Mouse (Mus musculus) forebrain, embryonic 13.5 days (tissue): ENCODE data around the gene Cnnm3. TPM values are rescaled to one million over a fixed set of nuclear protein-coding genes. Genes with fewer than 3 reads are reported as not detected.
A peak's percentile ranks its signal among the peaks of the same experiment; 100 is the strongest.
"Not testable (repeated sequence)": the region's sequence is repeated elsewhere in the genome, so short reads cannot be mapped to it uniquely, and the experiment has no call there.

Experiments used
- ATAC-seq: fragments of 200-750 bp; cut with Nextera tagmentation; 2 replicates; pipeline ENCODE4 v1.8.0; 2017
- H3K27ac ChIP-seq: fragments of 300-500 bp; sonication (generic); 2 replicates; pipeline ENCODE4 v1.5.1; 2015; ENCODE audit warnings: inconsistent platforms, mild to moderate bottlenecking, moderate library complexity
- H3K27me3 ChIP-seq: fragments of 300-500 bp; sonication (generic); 2 replicates; pipeline ENCODE4 v1.6.1; 2015; ENCODE audit warnings: mild to moderate bottlenecking, inconsistent platforms
- H3K36me3 ChIP-seq: fragments of 300-500 bp; sonication (generic); 2 replicates; pipeline ENCODE4 v1.6.1; 2015; ENCODE audit warnings: mild to moderate bottlenecking, inconsistent platforms; ENCODE audit not compliant: poor library complexity, severe bottlenecking
- H3K4me1 ChIP-seq: fragments of 300-500 bp; sonication (generic); 2 replicates; pipeline ENCODE4 v1.6.1; 2015; ENCODE audit warnings: inconsistent platforms
- H3K4me2 ChIP-seq: fragments of 300-500 bp; sonication (generic); 2 replicates; pipeline ENCODE4 v1.6.1; 2015; ENCODE audit warnings: inconsistent platforms, mild to moderate bottlenecking, moderate library complexity
- H3K4me3 ChIP-seq: fragments of 300-500 bp; sonication (generic); 2 replicates; pipeline ENCODE4 v1.5.1; 2015; ENCODE audit warnings: mild to moderate bottlenecking, inconsistent platforms
- H3K9ac ChIP-seq: fragments of 300-500 bp; sonication (generic); 2 replicates; pipeline ENCODE4 v1.6.1; 2015; ENCODE audit warnings: mild to moderate bottlenecking, inconsistent platforms
- H3K9me3 ChIP-seq: fragments of 300-500 bp; sonication (generic); replicated peaks from 2 replicates; pipeline ENCODE4 v1.6.1; 2016; ENCODE audit warnings: inconsistent platforms
- WGBS: fragments of 180-500 bp; shearing (Covaris S2); methylation state at CpG from one replicate; pipeline ENCODE4 v1.1.7; 2015; 5-methylcytosine and 5-hydroxymethylcytosine counted together
- polyA plus RNA-seq: library from polyadenylated mRNA; unstranded; fragments of >200 nt; fragmentation: Nextera tagmentation; extraction: Ambion mirVana; gene quantifications from 2 replicates; pipeline ENCODE4 v1.2.1, GENCODE M21; 2015

Cnnm3 gene
- polyA plus RNA-seq, 1 experiment from 2014 or later: 5.3 TPM

DNA sequence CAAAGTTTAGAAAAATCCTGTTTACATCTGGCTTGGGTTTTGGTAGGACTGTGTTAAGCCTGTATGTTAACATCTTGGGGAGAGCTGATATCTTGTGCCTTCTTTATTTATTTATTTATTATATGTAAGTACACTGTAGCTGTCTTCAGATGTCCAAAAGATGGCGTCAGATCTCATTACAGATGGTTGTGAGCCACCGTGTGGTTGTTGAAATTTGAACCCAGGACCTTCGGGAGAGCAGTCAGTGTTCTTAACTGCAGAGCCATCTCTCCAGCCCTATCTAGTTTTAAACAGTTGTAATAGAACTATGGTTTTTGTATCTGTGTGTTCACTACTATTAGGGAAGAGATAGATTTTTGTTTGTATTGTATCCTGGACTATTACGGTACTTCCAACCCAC lies 17.6 kb downstream of the Cnnm3 start:
- Histone ChIP-seq H3K9me3 (no peaks in the 10 kb centered on the region), H3K4me1 (peaks cover 37% of the 10 kb centered on the region), H3K4me3 (no peak overlapping the region), H3K27ac (no peak overlapping the region), H3K27me3 (no peaks in the 10 kb centered on the region), H3K4me2 (no peak overlapping the region), H3K36me3 (peaks cover 38% of the 10 kb centered on the region), H3K9ac (no peak overlapping the region)
- WGBS: 94% methylated on average over 4 of the region's 4 CpGs
- ATAC-seq: no peak

- no peak overlapping the region for H3K9ac ChIP-seq
- peaks cover 37% of the 10 kb centered on the region for H3K4me1 ChIP-seq
- no peak overlapping the region for H3K4me3 ChIP-seq
- peaks cover 31% of the 10 kb centered on the region for H3K36me3 ChIP-seq
- H3K27ac ChIP-seq: peak overlapping the region; percentile 33; the same call in 1 of the 2 replicates
- whole genome bisulfite sequencing: 96% methylated on average over 4 of the region's 4 CpGs
- H3K4me2 ChIP-seq: no peak overlapping the region
- H3K27me3 ChIP-seq: no peaks in the 10 kb centered on the region
- no peak for ATAC-seq
- H3K9me3 ChIP-seq: no peaks in the 10 kb centered on the region
Measured at GRCm38 (mm10) chr1:36529875-36530274, 18.2 kb downstream of the Cnnm3 start.

GRCm38 (mm10) chr1:36530485-36530884 lies 18.8 kb downstream of the Cnnm3 start:
- Histone ChIP-seq H3K9me3 (no peaks in the 10 kb centered on the region), H3K27ac (peak overlapping the region; percentile 33; the same call in 1 of the 2 replicates), H3K4me1 (peaks cover 37% of the 10 kb centered on the region), H3K27me3 (no peaks in the 10 kb centered on the region), H3K9ac (no peak overlapping the region; the same call in 1 of the 2 replicates), H3K36me3 (peaks cover 25% of the 10 kb centered on the region), H3K4me3 (no peak overlapping the region), H3K4me2 (no peak overlapping the region)
- ATAC-seq: peak; percentile 16; the same call in 1 of the 2 replicates
- 78% methylated on average over 8 of the region's 8 CpGs for WGBS

- Histone ChIP-seq H3K36me3 (peaks cover 21% of the 10 kb centered on the region), H3K27me3 (no peaks in the 10 kb centered on the region), H3K9ac (no peak overlapping the region), H3K27ac (peak overlapping the region; percentile 33; the same call in 1 of the 2 replicates), H3K4me3 (no peak overlapping the region), H3K4me2 (no peak overlapping the region), H3K9me3 (no peaks in the 10 kb centered on the region), H3K4me1 (peaks cover 37% of the 10 kb centered on the region)
- 94% methylated on average over 7 of the region's 7 CpGs for WGBS
- no peak for ATAC-seq
Measured at GRCm38 (mm10) chr1:36530962-36531361, 19.3 kb downstream of the Cnnm3 start.

DNA sequence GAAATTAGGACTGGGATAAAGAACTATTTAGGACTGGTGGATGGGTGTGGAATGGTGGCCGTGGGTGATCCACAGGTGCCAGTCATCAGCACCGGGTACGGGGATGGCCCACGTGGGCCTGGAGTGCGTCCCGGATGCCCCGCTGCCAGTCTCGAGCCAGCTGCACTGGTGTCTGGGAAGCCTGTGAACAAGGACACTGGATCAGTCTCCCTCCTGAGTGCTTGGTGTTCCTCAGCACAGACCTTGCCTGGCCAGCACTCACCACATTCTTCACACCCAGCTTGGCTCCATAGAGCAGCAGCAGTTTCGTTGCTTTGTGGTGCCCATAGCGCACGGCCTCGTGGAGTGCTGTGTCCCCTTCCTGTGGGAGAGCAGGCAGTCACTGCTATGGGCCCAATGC lies 19.8 kb downstream of the Cnnm3 start:
- WGBS: 92% methylated on average over 12 of the region's 12 CpGs
- Histone ChIP-seq H3K27ac (no peak overlapping the region), H3K4me1 (peaks cover 37% of the 10 kb centered on the region)

DNA sequence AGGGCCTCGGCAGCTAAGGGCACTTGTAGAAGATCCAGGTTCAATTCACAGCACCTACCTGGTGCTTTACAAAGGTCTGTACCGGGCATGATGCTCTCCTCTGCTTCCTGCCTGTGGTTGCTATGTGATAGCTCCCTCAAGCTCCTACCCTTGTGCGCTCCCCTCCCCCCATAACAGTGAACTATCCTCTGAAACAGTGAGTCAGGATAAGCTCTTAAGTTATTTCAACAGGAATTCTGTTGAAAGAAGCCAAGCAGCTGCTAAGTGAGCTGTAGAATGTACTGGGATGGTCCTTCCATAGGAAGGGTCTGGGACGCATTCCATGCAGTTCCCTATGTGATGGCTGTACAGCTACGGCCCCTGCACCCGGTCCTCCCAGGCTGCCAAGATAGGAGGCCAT lies 21.9 kb downstream of the Cnnm3 start:
- ATAC-seq: no peak
- H3K4me2 ChIP-seq: no peak overlapping the region
- WGBS: 86% methylated on average over 6 of the region's 6 CpGs
- H3K4me3 ChIP-seq: no peak overlapping the region
- H3K9me3 ChIP-seq: no peaks in the 10 kb centered on the region
- H3K27ac ChIP-seq: no peak overlapping the region
- no peak overlapping the region for H3K9ac ChIP-seq
- peaks cover 24% of the 10 kb centered on the region for H3K4me1 ChIP-seq
- no peaks in the 10 kb centered on the region for H3K27me3 ChIP-seq
- peaks cover 10% of the 10 kb centered on the region; the same call in 1 of the 2 replicates for H3K36me3 ChIP-seq

More for the DNA sequence above, 19.8 kb downstream of the Cnnm3 start:
- ATAC-seq: no peak
- no peak overlapping the region for H3K9ac ChIP-seq
- no peak overlapping the region for H3K4me3 ChIP-seq
- H3K4me2 ChIP-seq: no peak overlapping the region
- no peaks in the 10 kb centered on the region for H3K27me3 ChIP-seq
- H3K9me3 ChIP-seq: no peaks in the 10 kb centered on the region
- H3K36me3 ChIP-seq: peaks cover 16% of the 10 kb centered on the region; the same call in 1 of the 2 replicates

DNA sequence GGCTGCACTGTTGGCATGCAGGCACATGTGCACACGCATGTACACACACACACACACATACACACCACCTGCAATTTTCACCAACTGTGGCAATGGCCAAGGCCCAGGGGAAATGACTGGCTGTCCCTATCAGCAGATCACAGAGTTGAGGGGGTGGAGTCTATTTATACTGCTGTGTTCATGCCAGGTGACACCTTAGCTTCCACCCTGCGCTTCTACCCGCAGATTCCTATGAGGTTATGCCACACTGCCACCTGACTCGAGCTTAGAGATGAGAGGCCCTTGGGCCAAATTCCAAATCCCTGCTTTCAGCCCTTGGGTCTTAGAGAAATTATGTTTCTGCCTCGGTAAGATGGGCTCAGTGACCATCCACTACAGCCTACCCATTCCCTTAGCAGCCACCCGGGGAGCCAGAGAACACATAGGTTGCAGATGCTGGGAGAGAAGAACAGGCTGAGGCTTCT lies 23.0 kb downstream of the Cnnm3 start:
- H3K4me2 ChIP-seq: no peak overlapping the region
- H3K27me3 ChIP-seq: no peaks in the 10 kb centered on the region
- peaks cover 19% of the 10 kb centered on the region for H3K4me1 ChIP-seq
- no peak for ATAC-seq
- no peaks in the 10 kb centered on the region for H3K9me3 ChIP-seq
- H3K9ac ChIP-seq: no peak overlapping the region
- no peak overlapping the region for H3K4me3 ChIP-seq
- H3K27ac ChIP-seq: no peak overlapping the region
- WGBS: 84% methylated on average over 6 of the region's 6 CpGs
- H3K36me3 ChIP-seq: peaks cover 18% of the 10 kb centered on the region; the same call in 1 of the 2 replicates

GRCm38 (mm10) chr1:36535477-36536396 lies 24.1 kb downstream of the Cnnm3 start:
- peaks cover 29% of the 10 kb centered on the region; the same call in 1 of the 2 replicates for H3K36me3 ChIP-seq
- no peaks in the 10 kb centered on the region for H3K27me3 ChIP-seq
- no peak overlapping the region for H3K27ac ChIP-seq
- ATAC-seq: no peak
- 85% methylated on average over 11 of the region's 11 CpGs for WGBS
- H3K9ac ChIP-seq: no peak overlapping the region
- H3K4me1 ChIP-seq: peaks cover 9% of the 10 kb centered on the region
- H3K9me3 ChIP-seq: no peaks in the 10 kb centered on the region
- no peak overlapping the region for H3K4me3 ChIP-seq
- H3K4me2 ChIP-seq: no peak overlapping the region

DNA sequence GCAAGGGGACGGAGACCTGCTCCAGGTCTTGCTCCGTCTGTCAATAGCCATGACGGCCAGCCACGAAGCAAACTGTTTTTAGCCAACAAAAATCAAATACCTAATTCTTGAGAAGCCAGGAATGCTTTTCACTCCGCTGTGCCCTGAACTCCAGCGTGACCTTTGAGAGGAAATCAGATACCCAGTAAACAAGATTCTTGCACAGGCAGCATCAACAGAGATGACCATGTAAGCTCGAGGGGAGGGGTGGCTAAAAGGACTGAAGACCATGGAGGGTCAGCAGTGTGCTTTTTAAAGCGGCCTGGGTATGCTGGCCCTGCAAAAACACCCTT lies 24.7 kb downstream of the Cnnm3 start:
- no peak overlapping the region for H3K4me3 ChIP-seq
- 85% methylated on average over 8 of the region's 8 CpGs for WGBS
- no peak overlapping the region for H3K9ac ChIP-seq
- no peak overlapping the region for H3K27ac ChIP-seq
- peaks cover 29% of the 10 kb centered on the region for H3K36me3 ChIP-seq
- H3K4me1 ChIP-seq: peaks cover 5% of the 10 kb centered on the region
- no peak overlapping the region for H3K4me2 ChIP-seq
- H3K9me3 ChIP-seq: no peaks in the 10 kb centered on the region
- H3K27me3 ChIP-seq: no peaks in the 10 kb centered on the region
- no peak for ATAC-seq

- Histone ChIP-seq H3K36me3 (peaks cover 31% of the 10 kb centered on the region), H3K27ac (peak within 1 kb of the TSS; percentile 44; the same call in 1 of the 2 replicates)
- not testable (repeated sequence) for H3K4me1 ChIP-seq, H3K4me2 ChIP-seq, ATAC-seq, H3K9me3 ChIP-seq, H3K4me3 ChIP-seq, H3K9ac ChIP-seq, H3K27me3 ChIP-seq
- 95% methylated on average over 9 of the region's 9 CpGs for WGBS
Measured at GRCm38 (mm10) chr1:36536783-36537182, 25.1 kb downstream of the Cnnm3 start, which contains the start of gene Ankrd23. Gene Ankrd23, minus strand, starts transcription at chr1:36536883.

- H3K4me3 ChIP-seq: no peak overlapping the region
- no peak overlapping the region for H3K4me2 ChIP-seq
- no peak for ATAC-seq
- peaks cover 5% of the 10 kb centered on the region for H3K4me1 ChIP-seq
- no peak overlapping the region for H3K27ac ChIP-seq
- H3K27me3 ChIP-seq: no peaks in the 10 kb centered on the region
- no peak overlapping the region for H3K9ac ChIP-seq
- H3K9me3 ChIP-seq: no peaks in the 10 kb centered on the region
- H3K36me3 ChIP-seq: peaks cover 38% of the 10 kb centered on the region
- WGBS: 84% methylated on average over 4 of the region's 4 CpGs
Measured at GRCm38 (mm10) chr1:36538727-36539126, 27.1 kb downstream of the Cnnm3 start.

DNA sequence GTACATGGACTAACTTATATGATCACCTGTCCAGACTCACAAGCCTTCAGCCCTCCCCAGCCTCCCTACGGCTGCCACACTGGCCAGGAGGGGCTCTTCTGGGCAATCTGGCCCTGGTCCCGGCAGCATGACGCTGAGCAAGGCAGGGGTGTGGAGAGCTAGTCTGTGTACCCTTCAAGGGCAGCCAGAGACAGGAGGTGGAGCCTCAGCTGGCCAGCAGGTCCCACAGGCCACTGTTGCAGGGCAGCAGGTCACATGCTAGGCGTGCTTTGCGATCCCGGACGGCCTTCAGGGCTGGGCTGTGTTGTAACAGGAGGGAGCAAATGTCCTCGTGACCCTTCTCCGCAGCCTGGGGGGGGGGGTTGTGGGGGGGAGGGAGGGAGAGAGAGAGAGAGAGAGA lies 27.5 kb downstream of the Cnnm3 start, which contains the start of gene Gm42417:
Gene Gm42417 (minus strand): TSS at position 244 of the 400 bp plus-strand sequence.
- H3K9me3 ChIP-seq: no peaks in the 10 kb centered on the region
- H3K36me3 ChIP-seq: peaks cover 38% of the 10 kb centered on the region
- H3K9ac ChIP-seq: no peak within 1 kb of the TSS
- peaks cover 5% of the 10 kb centered on the region for H3K4me1 ChIP-seq
- H3K4me2 ChIP-seq: no peak within 1 kb of the TSS
- no peak within 1 kb of the TSS for H3K27ac ChIP-seq
- no peak for ATAC-seq
- H3K27me3 ChIP-seq: no peaks in the 10 kb centered on the region
- H3K4me3 ChIP-seq: no peak within 1 kb of the TSS
- WGBS: 77% methylated on average over 9 of the region's 9 CpGs
